12 mouse cellular contexts compared by ENCODE assay signal in genomic region chr14:55028333-55028835, GRCm38 (mm10). TPM values are rescaled to one million over a fixed set of nuclear protein-coding genes. Genes with fewer than 3 reads are reported as not detected.
DNase-seq lines count a peak whose midpoint lies in the region; ATAC-seq and TF ChIP-seq lines count a peak whose summit lies in the region.
"Had no signal": no experiment of that assay in that cellular context is flagged by ENCODE, and none has a peak within 500 bp of the region (broad histone marks: within the 10 kb centered on the region; RNA-seq: fewer than 3 reads in every experiment).

No protein-coding gene starts in this region.

- DNase-seq in brain, embryonic 14.5 days (ENCODE audit: low read depth) = peak; percentile 95
- DNase-seq in forelimb bud, embryonic 11.5 days (ENCODE audit: low read depth, low spot score) = peak; percentile 53
- DNase-seq in spleen, postnatal 14 days (ENCODE audit: low spot score in 2 of 2) = no peak
- DNase-seq in thymus, postnatal 14 days = no peak
- no peak for DNase-seq in adrenal gland, postnatal 4 days (ENCODE audit: low spot score in 2 of 2)
- no peak for DNase-seq in spleen, postnatal 4 days (ENCODE audit: low spot score in 2 of 2)
- DNase-seq: gastrocnemius, postnatal 25 days had no signal

- H3K4me2 ChIP-seq in midbrain, embryonic 12.5 days (replicated peaks) = peak overlapping the region; percentile 38

- no peak for TF ChIP-seq POLR2A in ES-Bruce4 (IDR thresholded peaks at IDR 0.05; ENCODE audit: insufficient read depth, low read length)
- no peak for TF ChIP-seq POLR2A in brain, embryonic 14.5 days (IDR thresholded peaks at IDR 0.05; ENCODE audit: borderline replicate concordance, extremely low read depth, insufficient read depth, insufficient read length, poor library complexity, severe bottlenecking)

- TF ChIP-seq EP300 in ES-Bruce4 (IDR thresholded peaks at IDR 0.05; ENCODE audit: insufficient read depth, low read depth, low read length) = no peak

- H3K9ac ChIP-seq in ES-Bruce4 (ENCODE audit: low read depth, poor library complexity, severe bottlenecking) = 0 out of 2 replicates have a peak overlapping the region, but pooled peaks have one; percentile 28
- H3K9ac ChIP-seq in midbrain, embryonic 12.5 days (replicated peaks) = peak overlapping the region; percentile 39; the same call in 1 of the 2 replicates

- H3K4me3 ChIP-seq in ES-Bruce4 (ENCODE audit: low read depth, low read length) = no peak overlapping the region
- no peak overlapping the region for H3K4me3 ChIP-seq in midbrain, embryonic 12.5 days

- H3K27me3 ChIP-seq in ES-Bruce4 (ENCODE audit: control insufficient read depth, insufficient read depth, low read length, poor library complexity, severe bottlenecking) = no peaks in the 10 kb centered on the region
- peaks cover 29% of the 10 kb centered on the region for H3K27me3 ChIP-seq in midbrain, embryonic 12.5 days

- no peak for TF ChIP-seq CTCF in ES-Bruce4 (IDR thresholded peaks at IDR 0.05; ENCODE audit: low read depth, low read length)
- TF ChIP-seq CTCF in brain, embryonic 14.5 days (IDR thresholded peaks at IDR 0.05; ENCODE audit: borderline replicate concordance, extremely low read depth, insufficient read depth, insufficient read length) = no peak

- peaks cover 1% of the 10 kb centered on the region for H3K4me1 ChIP-seq in ES-Bruce4 (ENCODE audit: control insufficient read depth, insufficient read depth, low read length)
- peaks cover 44% of the 10 kb centered on the region for H3K4me1 ChIP-seq in midbrain, embryonic 12.5 days

- H3K27ac ChIP-seq in ES-Bruce4 (ENCODE audit: insufficient read depth, low read length) = peak overlapping the region; percentile 52; the same call in 1 of the 2 replicates
- H3K27ac ChIP-seq in midbrain, embryonic 12.5 days (replicated peaks) = peak overlapping the region; percentile 90

- peak; percentile 84 for ATAC-seq in midbrain, embryonic 12.5 days (ENCODE audit: low FRiP score, low read depth)

- 4% methylated on average over 5 of the region's 5 CpGs for WGBS in midbrain, embryonic 12.5 days

- peaks cover 11% of the 10 kb centered on the region for H3K36me3 ChIP-seq in ES-Bruce4 (ENCODE audit: control insufficient read depth, insufficient read depth, low read length, poor library complexity, severe bottlenecking)
- peaks cover 22% of the 10 kb centered on the region for H3K36me3 ChIP-seq in midbrain, embryonic 12.5 days

- no peaks in the 10 kb centered on the region for H3K9me3 ChIP-seq in ES-Bruce4 (replicated peaks; ENCODE audit: control insufficient read depth, insufficient read depth, low read length, poor library complexity, severe bottlenecking)
- H3K9me3 ChIP-seq in midbrain, embryonic 12.5 days = no peaks in the 10 kb centered on the region

RNA-seq across cellular contexts. Expression of gene Ngdn, which starts 13.1 kb away (rescaled TPM):
- 52.7 and 55.2 TPM in 2 replicates for polyA plus RNA-seq in ES-Bruce4 (2011; ENCODE audit: insufficient read depth, insufficient read length, low read depth, missing spikeins)
- 44.4 and 44.8 TPM in 2 replicates for polyA plus RNA-seq in brain, embryonic 14.5 days (2012; rRNA removed)
- 65.7 and 69.6 TPM in 2 replicates for polyA plus RNA-seq in midbrain, embryonic 12.5 days (2016; fragmentation: Nextera tagmentation; extraction: Ambion mirVana)
- 10 to 100 TPM; 44.2 to 47.5 TPM for total RNA-seq in adrenal gland, postnatal 4 days (2021)

RNA-seq across cellular contexts. Expression of gene Myh7, which starts 34.0 kb away (rescaled TPM):
- 3.1 TPM in 2 replicates for polyA plus RNA-seq in ES-Bruce4 (2011; ENCODE audit: insufficient read depth, insufficient read length, low read depth, missing spikeins)
- 5.0 and 7.1 TPM in 2 replicates for polyA plus RNA-seq in brain, embryonic 14.5 days (2012; rRNA removed)
- 2.3 and 4.1 TPM in 2 replicates for polyA plus RNA-seq in midbrain, embryonic 12.5 days (2016; fragmentation: Nextera tagmentation; extraction: Ambion mirVana)
- total RNA-seq in adrenal gland, postnatal 4 days (2021) = 10 to 100 TPM in 1 of 2 experiments, 1 to 10 TPM in 1; 5.3 to 21.8 TPM
- total RNA-seq: common myeloid progenitor, adult 5-6 weeks had no signal

RNA-seq across cellular contexts. Expression of gene Gm17428, which starts 51.7 kb away (rescaled TPM):
- not detected in 2 replicates for polyA plus RNA-seq in ES-Bruce4 (2011; ENCODE audit: insufficient read depth, insufficient read length, low read depth, missing spikeins)
- not detected in 2 replicates for polyA plus RNA-seq in brain, embryonic 14.5 days (2012; rRNA removed)
- not detected in 2 replicates for polyA plus RNA-seq in midbrain, embryonic 12.5 days (2016; fragmentation: Nextera tagmentation; extraction: Ambion mirVana)
- total RNA-seq in adrenal gland, postnatal 4 days (2021) = not detected
- total RNA-seq: common myeloid progenitor, adult 5-6 weeks; gastrocnemius, postnatal 25 days; layer of hippocampus, postnatal 25 days had no signal
- polyA plus RNA-seq: lung, embryonic 16.5 days had no signal

Comparison
In these comparisons a context has a peak if more than half of its experiments do, and no peak if none do; other contexts are left out.
1. DNase-seq: peak in brain, embryonic 14.5 days (single experiment) and forelimb bud, embryonic 11.5 days (single experiment); none in spleen, postnatal 14 days (0 of 2), thymus, postnatal 14 days (single experiment), adrenal gland, postnatal 4 days (0 of 2) and spleen, postnatal 4 days (0 of 2).